ENCODE assay signal across 21 mouse cellular contexts in genomic region chr5:36737765-36738164, GRCm38 (mm10). TPM values are rescaled to one million over a fixed set of nuclear protein-coding genes. Genes with fewer than 3 reads are reported as not detected.
DNase-seq lines count a peak whose midpoint lies in the region; TF ChIP-seq lines count a peak whose summit lies in the region.
"Had no signal": no experiment of that assay in that cellular context is flagged by ENCODE, and none has a peak within 500 bp of the region (broad histone marks: within the 10 kb centered on the region; RNA-seq: fewer than 3 reads in every experiment).

No protein-coding gene starts in this region.

- H3K27me3 ChIP-seq in cerebellum, adult 2 months (ENCODE audit: control insufficient read depth, insufficient read depth, low read length): no peaks in the 10 kb centered on the region
- H3K27me3 ChIP-seq in embryonic facial prominence, embryonic 10.5 days (replicated peaks; ENCODE audit: low read depth, poor library complexity, severe bottlenecking): no peaks in the 10 kb centered on the region
- H3K27me3 ChIP-seq: embryonic facial prominence, embryonic 12.5 days; neural tube, embryonic 13.5 days; Patski had no signal

- 64% methylated on average over 4 of the region's 4 CpGs for WGBS in cerebellum, adult 2 months
- 61% methylated on average over 4 of the region's 4 CpGs for WGBS in embryonic facial prominence, embryonic 10.5 days

- H3K27ac ChIP-seq in cerebellum, adult 2 months (ENCODE audit: insufficient read depth, low read length): peak overlapping the region; percentile 83
- peak overlapping the region; percentile 72; the same call in 1 of the 2 replicates for H3K27ac ChIP-seq in layer of hippocampus, adult 2 months
- no peak overlapping the region for H3K27ac ChIP-seq in embryonic facial prominence, embryonic 10.5 days (replicated peaks)
- H3K27ac ChIP-seq: embryonic facial prominence, embryonic 12.5 days; hindbrain, embryonic 14.5 days; neural tube, embryonic 13.5 days had no signal

- H3K36me3 ChIP-seq in embryonic facial prominence, embryonic 10.5 days (replicated peaks): no peaks in the 10 kb centered on the region
- H3K36me3 ChIP-seq: embryonic facial prominence, embryonic 12.5 days; G1E; neural tube, embryonic 13.5 days had no signal

- no peak for TF ChIP-seq CTCF in cerebellum, adult 2 months (IDR thresholded peaks at IDR 0.05; ENCODE audit: borderline replicate concordance, insufficient read depth, low read depth, low read length)
- no peak for TF ChIP-seq CTCF in layer of hippocampus, adult 2 months (conservative IDR thresholded peaks at IDR 0.05)

- DNase-seq in cerebellum, adult 2 months: no peak
- DNase-seq in cerebellum, adult 9-10 months: no peak
- DNase-seq in layer of hippocampus, adult 2 months (ENCODE audit: low spot score in 2 of 2): no peak
- no peak for DNase-seq in layer of hippocampus, postnatal 36 days
- DNase-seq in 3T3-L1 (ENCODE audit: low read depth, low spot score) (peak; percentile 18), adipocyte (ENCODE audit: low spot score) (peak; percentile 53)
- DNase-seq in frontal cortex, postnatal 25 days (ENCODE audit: low spot score in 2 of 2): no peak
- no peak for DNase-seq in embryonic facial prominence, embryonic 10.5 days (ENCODE audit: low spot score)
- DNase-seq: adrenal gland, postnatal 14 days; cerebellum, postnatal 10 days; kidney, adult 2 months; kidney, postnatal 10 days; lung, postnatal 10 days; midbrain, embryonic 14.5 days; retina, postnatal 1 day; right cerebral cortex, postnatal 25 days had no signal

- peaks cover 40% of the 10 kb centered on the region for H3K4me1 ChIP-seq in cerebellum, adult 2 months (ENCODE audit: control insufficient read depth, insufficient read depth, low read length)
- peaks cover 18% of the 10 kb centered on the region for H3K4me1 ChIP-seq in embryonic facial prominence, embryonic 10.5 days
- H3K4me1 ChIP-seq: embryonic facial prominence, embryonic 12.5 days had no signal

- TF ChIP-seq POLR2A in cerebellum, adult 2 months (IDR thresholded peaks at IDR 0.05; ENCODE audit: borderline replicate concordance, insufficient read depth, low read length): no peak

- H3K9me3 ChIP-seq in embryonic facial prominence, embryonic 10.5 days: no peaks in the 10 kb centered on the region
- H3K9me3 ChIP-seq: embryonic facial prominence, embryonic 12.5 days; G1E; neural tube, embryonic 13.5 days had no signal

- H3K4me3 ChIP-seq in cerebellum, adult 2 months (replicated peaks; ENCODE audit: insufficient read depth, low read depth, low read length): no peak overlapping the region
- no peak overlapping the region for H3K4me3 ChIP-seq in layer of hippocampus, adult 2 months
- no peak overlapping the region for H3K4me3 ChIP-seq in embryonic facial prominence, embryonic 10.5 days
- H3K4me3 ChIP-seq: embryonic facial prominence, embryonic 12.5 days; neural tube, embryonic 13.5 days had no signal

RNA-seq across cellular contexts. Expression of gene Bloc1s4, which starts 10.7 kb away (rescaled TPM):
- polyA plus RNA-seq in cerebellum, adult 2 months (2012; rRNA removed): 27.0 and 27.7 TPM in 2 replicates
- total RNA-seq in layer of hippocampus, adult 2 months (2021): 10 to 100 TPM; 22.4 to 26.0 TPM
- 10 to 100 TPM; 23.2 to 24.4 TPM for total RNA-seq in layer of hippocampus, postnatal 36 days (2021)
- 20.5 and 24.2 TPM in 2 replicates for polyA plus RNA-seq in embryonic facial prominence, embryonic 10.5 days (2016; fragmentation: Nextera tagmentation; extraction: Ambion mirVana)

RNA-seq across cellular contexts. Expression of gene D5Ertd579e, which starts 41.9 kb away (rescaled TPM):
- 69.4 and 75.9 TPM in 2 replicates for polyA plus RNA-seq in cerebellum, adult 2 months (2012; rRNA removed)
- total RNA-seq in layer of hippocampus, adult 2 months (2021): 100 to 1,000 TPM; 100 to 103 TPM
- 100 to 1,000 TPM; 100 to 106 TPM for total RNA-seq in layer of hippocampus, postnatal 36 days (2021)
- 25.7 and 28.5 TPM in 2 replicates for polyA plus RNA-seq in embryonic facial prominence, embryonic 10.5 days (2016; fragmentation: Nextera tagmentation; extraction: Ambion mirVana)

RNA-seq across cellular contexts. Expression of gene Mrfap1, which starts 58.8 kb away (rescaled TPM):
- polyA plus RNA-seq in cerebellum, adult 2 months (2012; rRNA removed): 323 and 355 TPM in 2 replicates
- 100 to 1,000 TPM; 577 to 598 TPM for total RNA-seq in layer of hippocampus, adult 2 months (2021)
- total RNA-seq in layer of hippocampus, postnatal 36 days (2021): 100 to 1,000 TPM; 585 to 626 TPM
- 494 and 508 TPM in 2 replicates for polyA plus RNA-seq in embryonic facial prominence, embryonic 10.5 days (2016; fragmentation: Nextera tagmentation; extraction: Ambion mirVana)

Comparison
In these comparisons a context has a peak if more than half of its experiments do, and no peak if none do; other contexts are left out.
1. DNase-seq: peak in 3T3-L1 (single experiment) and adipocyte (single experiment); none in cerebellum, adult 2 months (0 of 2), cerebellum, adult 9-10 months (single experiment), layer of hippocampus, adult 2 months (0 of 2), layer of hippocampus, postnatal 36 days (0 of 2), frontal cortex, postnatal 25 days (0 of 2) and embryonic facial prominence, embryonic 10.5 days (single experiment).